Mouse (Mus musculus) midbrain, embryonic 10.5 days (tissue): ENCODE measurements around the gene Fbrsl1. TPM values are rescaled to one million over a fixed set of nuclear protein-coding genes. Genes with fewer than 3 reads are reported as not detected.

Experiments used
- DNase-seq: peaks from one replicate; pipeline ENCODE4 v3.0.0-alpha.2; 2017; ENCODE audit warnings: low spot score
- H3K27ac ChIP-seq: fragments of 300-500 bp; sonication (generic); replicated peaks from 2 replicates; pipeline ENCODE4 v1.5.1; 2016; ENCODE audit warnings: mild to moderate bottlenecking
- H3K27me3 ChIP-seq: fragments of 300-500 bp; sonication (generic); 2 replicates; pipeline ENCODE4 v1.6.1; 2016; ENCODE audit warnings: low read depth, mild to moderate bottlenecking; ENCODE audit not compliant: poor library complexity, severe bottlenecking
- H3K36me3 ChIP-seq: fragments of 300-500 bp; sonication (generic); 2 replicates; pipeline ENCODE4 v1.6.1; 2016; ENCODE audit warnings: mild to moderate bottlenecking, moderate library complexity
- H3K4me1 ChIP-seq: fragments of 300-500 bp; sonication (generic); 2 replicates; pipeline ENCODE4 v1.6.1; 2016
- H3K4me3 ChIP-seq: fragments of 300-500 bp; sonication (generic); 2 replicates; pipeline ENCODE4 v1.5.1; 2016; ENCODE audit warnings: mild to moderate bottlenecking, moderate library complexity
- H3K9me3 ChIP-seq: fragments of 300-500 bp; sonication (generic); replicated peaks from 2 replicates; pipeline ENCODE4 v1.6.1; 2016; ENCODE audit warnings: mild to moderate bottlenecking
- WGBS: fragments of 180-500 bp; shearing (Covaris S2); methylation state at CpG from one replicate; pipeline ENCODE4 v1.1.7; 2016; 5-methylcytosine and 5-hydroxymethylcytosine counted together
- polyA plus RNA-seq: library from polyadenylated mRNA; unstranded; fragments of >200 nt; fragmentation: Nextera tagmentation; extraction: Ambion mirVana; gene quantifications from 2 replicates; pipeline ENCODE4 v1.2.1, GENCODE M21; 2016

Fbrsl1 gene
- polyA plus RNA-seq = 10.3 and 14.6 TPM in 2 replicates

DNA sequence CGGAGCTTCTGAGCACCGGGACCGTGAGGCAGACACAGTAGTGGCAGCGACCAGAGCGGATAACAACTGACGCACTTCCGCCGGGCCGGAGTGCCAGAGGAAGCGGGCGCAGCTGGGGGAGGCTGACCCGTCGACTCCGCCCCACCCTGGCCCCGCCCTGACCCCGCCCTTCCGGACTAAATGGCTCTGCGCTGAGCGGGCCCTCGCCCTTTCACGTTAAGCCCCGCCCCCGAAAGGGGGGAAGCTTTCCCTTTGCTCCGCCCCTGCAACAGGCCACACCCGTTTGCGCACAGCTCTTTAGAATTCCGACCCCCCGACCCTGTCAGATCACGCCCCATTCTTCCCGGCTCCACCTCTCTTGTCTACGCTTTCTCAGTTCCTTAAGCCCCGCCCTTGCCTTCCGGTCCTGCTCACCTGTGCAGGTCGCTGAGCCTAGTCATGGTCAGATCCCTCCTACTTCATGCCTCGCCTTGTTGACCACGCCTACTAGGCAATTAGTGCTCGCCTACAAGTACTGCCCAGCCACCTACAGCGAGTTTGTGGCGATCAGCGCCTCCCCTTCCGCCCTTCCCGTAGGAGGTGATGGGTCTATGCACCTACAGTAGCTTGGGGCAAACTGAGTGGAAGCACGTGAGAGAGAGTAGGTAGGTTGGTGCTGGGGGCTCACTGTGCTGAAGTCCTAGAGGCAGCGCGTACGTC, at the start of gene Fbrsl1:
Fbrsl1 (minus strand) TSS at position 68 of the 699 bp plus-strand sequence.
- no peaks in the 10 kb centered on the region for H3K36me3 ChIP-seq
- under 1% methylated on average over 46 of the region's 46 CpGs for WGBS
- H3K27me3 ChIP-seq = no peaks in the 10 kb centered on the region
- peak within 1 kb of the TSS; percentile 96 for H3K4me3 ChIP-seq
- H3K9me3 ChIP-seq = no peaks in the 10 kb centered on the region
- H3K27ac ChIP-seq = peak within 1 kb of the TSS; percentile 89
- peaks cover 34% of the 10 kb centered on the region for H3K4me1 ChIP-seq
- DNase-seq = peak; percentile 98

DNA sequence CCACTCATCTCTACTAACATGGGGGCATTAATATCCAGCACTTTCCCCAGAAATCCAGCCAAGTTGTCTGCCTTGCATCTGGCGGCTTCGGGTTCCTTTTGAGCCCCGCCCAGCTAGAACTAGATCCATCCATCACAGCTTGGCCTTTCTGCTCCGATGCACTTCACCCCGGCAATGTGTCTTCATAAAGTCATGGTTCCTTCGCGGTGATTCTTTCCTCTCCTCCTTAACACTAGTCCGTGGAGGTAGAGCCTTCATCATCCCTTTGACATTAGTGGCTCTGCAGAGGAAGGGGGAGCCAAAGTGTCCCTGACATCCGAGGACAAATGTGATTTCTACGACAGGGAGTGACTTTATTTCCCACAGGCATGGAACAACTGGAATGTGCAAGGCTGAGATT, 49.8 kb upstream of the Fbrsl1 start:
- WGBS = 79% methylated on average over 10 of the region's 10 CpGs
- no peak for DNase-seq
- peaks cover 34% of the 10 kb centered on the region for H3K4me1 ChIP-seq

DNA sequence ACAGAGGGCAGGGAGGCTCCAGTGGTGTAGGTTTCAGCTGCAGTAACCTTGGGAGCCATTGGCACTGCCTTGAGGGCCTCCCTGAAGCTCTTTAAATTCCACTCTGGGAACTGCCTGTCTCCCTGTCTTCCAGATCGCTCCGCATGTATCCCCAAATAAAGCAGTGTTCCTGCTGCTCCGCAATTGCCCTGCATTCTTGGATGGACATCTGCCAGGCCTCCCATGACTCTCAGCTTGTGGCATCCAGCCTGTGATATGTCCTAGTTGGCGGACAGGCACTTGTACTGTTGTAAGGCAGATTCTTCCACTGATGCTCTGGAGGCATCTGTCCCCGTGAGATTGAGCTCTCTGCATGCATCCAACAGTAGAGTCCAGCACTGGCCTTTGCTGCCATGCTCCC, 49.3 kb upstream of the Fbrsl1 start:
- Histone ChIP-seq H3K4me3 (no peak overlapping the region), H3K9me3 (no peaks in the 10 kb centered on the region), H3K4me1 (peaks cover 34% of the 10 kb centered on the region), H3K27me3 (peaks cover 22% of the 10 kb centered on the region), H3K36me3 (no peaks in the 10 kb centered on the region), H3K27ac (no peak overlapping the region)
- WGBS = 90% methylated on average over 5 of the region's 5 CpGs
- no peak for DNase-seq

More for the DNA sequence above, 49.8 kb upstream of the Fbrsl1 start:
- no peak overlapping the region for H3K4me3 ChIP-seq
- no peaks in the 10 kb centered on the region for H3K9me3 ChIP-seq
- H3K27me3 ChIP-seq = peaks cover 19% of the 10 kb centered on the region
- 0 out of 2 replicates have a peak overlapping the region, but pooled peaks have one; percentile 14 for H3K27ac ChIP-seq
- no peaks in the 10 kb centered on the region for H3K36me3 ChIP-seq

DNA sequence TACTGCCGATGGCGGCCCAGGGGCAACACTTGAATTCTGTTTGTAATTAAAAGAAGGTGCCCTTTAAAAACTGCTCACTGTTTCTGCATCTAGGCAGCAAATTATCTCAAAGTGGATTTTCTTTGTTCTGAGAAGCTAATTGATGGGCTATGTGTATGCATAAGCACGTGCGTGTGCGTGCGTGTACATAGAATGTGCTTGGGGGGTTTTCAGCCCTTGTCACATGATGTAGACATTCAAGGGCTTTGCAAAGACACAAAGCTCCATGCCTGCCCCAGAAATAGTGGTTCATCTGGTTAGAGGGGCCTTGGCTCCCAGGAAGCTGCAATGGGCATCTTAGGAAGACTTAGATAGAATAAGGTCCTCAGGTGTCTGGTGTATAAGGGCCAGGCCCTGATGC, 46.7 kb upstream of the Fbrsl1 start:
- Histone ChIP-seq H3K9me3 (no peaks in the 10 kb centered on the region), H3K36me3 (no peaks in the 10 kb centered on the region), H3K27me3 (peaks cover 20% of the 10 kb centered on the region), H3K27ac (peak overlapping the region; percentile 83; the same call in 1 of the 2 replicates), H3K4me3 (no peak overlapping the region), H3K4me1 (peaks cover 27% of the 10 kb centered on the region)
- no peak for DNase-seq
- WGBS = 91% methylated on average over 6 of the region's 6 CpGs

DNA sequence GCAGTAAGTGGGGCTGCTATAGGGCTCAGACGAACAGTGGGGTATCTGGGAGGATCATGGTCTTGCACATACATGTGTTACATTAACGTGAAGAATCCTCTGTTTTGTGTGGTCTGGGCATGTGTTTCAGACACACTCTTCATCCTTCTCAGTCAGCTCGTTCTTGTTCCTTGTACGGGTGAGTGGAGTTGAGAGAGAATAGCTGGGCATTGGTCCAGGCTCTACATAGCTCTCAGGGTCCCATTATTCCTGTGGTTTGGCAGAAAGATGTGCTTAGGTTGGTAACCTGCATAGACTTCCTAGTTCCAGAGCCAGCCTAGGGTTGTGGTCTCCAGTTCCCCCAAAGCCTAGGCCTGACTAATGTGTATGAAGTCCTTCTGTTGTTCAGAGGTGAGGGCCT, 46.1 kb upstream of the Fbrsl1 start:
- H3K27me3 ChIP-seq = peaks cover 26% of the 10 kb centered on the region
- peaks cover 27% of the 10 kb centered on the region for H3K4me1 ChIP-seq
- no peak for DNase-seq
- no peaks in the 10 kb centered on the region for H3K36me3 ChIP-seq
- no peaks in the 10 kb centered on the region for H3K9me3 ChIP-seq
- H3K27ac ChIP-seq = peak overlapping the region; percentile 83
- 80% methylated on average over 4 of the region's 4 CpGs for WGBS
- H3K4me3 ChIP-seq = no peak overlapping the region

DNA sequence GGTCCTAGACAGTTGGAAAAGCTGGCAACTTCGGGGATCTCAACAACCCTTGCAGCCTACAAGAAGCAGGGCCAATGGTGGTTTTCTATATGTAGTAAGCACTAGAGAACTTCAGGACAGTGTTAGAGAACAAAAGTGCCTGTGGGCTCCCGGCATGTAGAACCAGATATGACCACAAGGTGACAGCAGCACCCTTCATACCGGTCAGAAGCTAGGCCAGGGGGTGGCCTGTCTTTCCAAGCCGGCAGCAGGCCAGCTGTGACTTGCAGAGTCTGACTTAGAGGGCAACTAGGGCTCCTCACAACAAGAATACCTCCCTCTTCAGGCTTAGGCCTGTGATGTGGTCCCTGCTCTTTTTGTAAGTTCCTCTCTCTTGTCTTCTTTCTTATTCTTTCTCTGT, 45.5 kb upstream of the Fbrsl1 start:
- no peaks in the 10 kb centered on the region for H3K9me3 ChIP-seq
- peak; percentile 81 for DNase-seq
- peaks cover 32% of the 10 kb centered on the region for H3K27me3 ChIP-seq
- H3K4me1 ChIP-seq = peaks cover 24% of the 10 kb centered on the region
- no peaks in the 10 kb centered on the region for H3K36me3 ChIP-seq
- no peak overlapping the region for H3K4me3 ChIP-seq
- peak overlapping the region; percentile 83 for H3K27ac ChIP-seq
- 4% methylated on average over 4 of the region's 4 CpGs for WGBS

DNA sequence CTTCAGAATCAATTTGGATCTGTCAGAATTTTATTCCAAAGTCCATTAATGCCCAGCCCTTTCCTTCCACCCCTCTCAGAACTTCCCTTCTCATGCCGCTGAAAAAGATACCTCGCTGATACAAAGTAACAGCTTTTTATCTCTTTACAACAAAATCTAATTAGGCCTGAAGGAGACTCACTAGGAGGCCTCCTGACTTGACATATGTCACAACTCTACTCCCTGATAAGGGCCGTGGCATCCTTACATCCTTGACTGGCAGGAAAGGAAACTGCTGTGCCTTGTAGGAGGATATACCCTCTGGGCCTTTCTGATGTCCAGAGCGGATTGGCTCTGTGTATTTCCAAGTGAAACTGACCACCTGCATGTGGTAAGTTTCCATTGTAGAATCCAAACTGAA, 41.3 kb upstream of the Fbrsl1 start:
- H3K36me3 ChIP-seq = no peaks in the 10 kb centered on the region
- no peaks in the 10 kb centered on the region for H3K9me3 ChIP-seq
- no peak for DNase-seq
- H3K27ac ChIP-seq = no peak overlapping the region
- WGBS = 60% methylated on average over 4 of the region's 4 CpGs
- peaks cover 57% of the 10 kb centered on the region for H3K27me3 ChIP-seq
- H3K4me3 ChIP-seq = no peak overlapping the region
- H3K4me1 ChIP-seq = peaks cover 34% of the 10 kb centered on the region

DNA sequence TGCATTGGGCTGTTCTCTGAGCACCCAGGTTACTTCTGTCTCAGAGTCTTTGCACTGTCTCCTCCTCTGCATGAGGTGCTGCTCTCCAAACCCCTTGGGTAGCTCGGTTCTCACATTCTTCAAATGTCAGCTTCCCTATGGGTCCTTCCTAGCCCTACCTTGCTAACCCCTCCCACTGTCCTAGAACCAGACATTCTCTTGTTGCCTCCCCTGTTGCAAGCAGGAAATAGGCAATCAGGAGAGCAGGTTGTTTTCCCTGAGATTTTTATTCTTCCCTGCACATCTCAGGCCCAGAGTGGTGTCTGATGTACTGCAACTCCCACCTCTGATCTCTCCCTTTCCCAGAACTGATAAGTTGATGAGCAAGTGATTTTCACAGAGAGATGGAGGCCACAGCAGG, 39.6 kb upstream of the Fbrsl1 start:
- peaks cover 31% of the 10 kb centered on the region for H3K4me1 ChIP-seq
- 0 out of 2 replicates have a peak overlapping the region, but pooled peaks have one; percentile 72 for H3K27ac ChIP-seq
- no peaks in the 10 kb centered on the region for H3K9me3 ChIP-seq
- peaks cover 67% of the 10 kb centered on the region for H3K27me3 ChIP-seq
- no peak for DNase-seq
- no peak overlapping the region for H3K4me3 ChIP-seq
- no peaks in the 10 kb centered on the region for H3K36me3 ChIP-seq
- 71% methylated on average over 1 of the region's 1 CpGs for WGBS

DNA sequence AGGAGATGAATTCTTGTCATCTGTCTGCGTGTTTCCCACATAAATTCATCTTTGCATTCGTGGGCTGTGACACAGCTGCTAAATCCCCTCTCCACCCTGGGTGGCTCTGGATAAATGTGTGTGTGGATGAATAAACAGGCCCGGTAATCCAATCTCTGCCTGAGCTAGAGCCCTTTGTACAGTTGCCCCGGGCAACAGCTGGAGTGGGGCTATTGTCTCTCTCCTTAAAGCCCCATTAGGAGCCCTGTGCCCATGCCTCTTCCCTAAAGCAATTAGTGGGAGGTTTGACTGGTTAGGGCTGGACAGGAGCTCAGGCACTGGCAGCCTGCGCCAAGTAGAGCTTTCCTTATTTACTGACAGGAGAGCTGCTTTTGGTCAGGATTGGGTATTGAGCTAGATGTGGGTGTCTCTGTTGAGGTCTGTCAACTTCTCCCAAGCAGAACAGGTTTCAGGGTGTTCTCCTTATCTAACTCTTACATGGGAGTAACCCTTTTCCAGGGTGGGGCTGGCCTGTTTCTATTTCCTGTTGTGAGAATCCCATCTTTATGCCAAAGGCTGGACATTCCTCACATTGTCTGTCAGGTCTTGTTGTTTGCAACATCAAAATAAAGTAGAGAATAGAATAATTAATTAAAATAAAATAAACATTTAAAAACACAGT, 38.5 kb upstream of the Fbrsl1 start:
- DNase-seq = peak; percentile 76
- 8% methylated on average over 5 of the region's 5 CpGs for WGBS
- Histone ChIP-seq H3K4me1 (peaks cover 38% of the 10 kb centered on the region), H3K9me3 (no peaks in the 10 kb centered on the region), H3K4me3 (0 out of 2 replicates have a peak overlapping the region, but pooled peaks have one; percentile 2), H3K27me3 (peaks cover 74% of the 10 kb centered on the region), H3K27ac (peak overlapping the region; percentile 72), H3K36me3 (no peaks in the 10 kb centered on the region)

DNA sequence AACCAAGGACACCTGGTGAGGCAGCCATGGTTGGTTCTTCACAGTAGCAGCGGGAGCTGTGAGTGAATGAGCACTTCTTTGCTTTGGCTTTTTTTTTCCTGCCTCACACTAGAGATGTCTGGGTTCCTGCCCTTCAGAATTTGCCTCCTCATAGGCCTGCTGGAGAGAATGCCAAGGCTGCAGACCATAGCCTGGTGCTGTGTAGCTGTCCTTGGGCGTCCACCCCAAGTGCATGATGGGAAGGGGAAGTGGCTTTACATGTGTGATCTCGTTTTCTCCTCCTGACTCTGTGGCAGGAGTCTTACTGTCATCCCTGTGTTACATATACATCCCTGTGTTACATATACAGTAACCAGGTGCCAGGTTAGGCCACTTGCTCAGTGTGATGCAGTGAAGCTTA, 36.4 kb upstream of the Fbrsl1 start:
- 84% methylated on average over 3 of the region's 3 CpGs for WGBS
- no peak for DNase-seq
- Histone ChIP-seq H3K9me3 (peaks cover 9% of the 10 kb centered on the region; the same call in 1 of the 2 replicates), H3K36me3 (no peaks in the 10 kb centered on the region), H3K4me1 (peaks cover 44% of the 10 kb centered on the region), H3K27ac (no peak overlapping the region), H3K4me3 (no peak overlapping the region), H3K27me3 (peaks cover 85% of the 10 kb centered on the region)

DNA sequence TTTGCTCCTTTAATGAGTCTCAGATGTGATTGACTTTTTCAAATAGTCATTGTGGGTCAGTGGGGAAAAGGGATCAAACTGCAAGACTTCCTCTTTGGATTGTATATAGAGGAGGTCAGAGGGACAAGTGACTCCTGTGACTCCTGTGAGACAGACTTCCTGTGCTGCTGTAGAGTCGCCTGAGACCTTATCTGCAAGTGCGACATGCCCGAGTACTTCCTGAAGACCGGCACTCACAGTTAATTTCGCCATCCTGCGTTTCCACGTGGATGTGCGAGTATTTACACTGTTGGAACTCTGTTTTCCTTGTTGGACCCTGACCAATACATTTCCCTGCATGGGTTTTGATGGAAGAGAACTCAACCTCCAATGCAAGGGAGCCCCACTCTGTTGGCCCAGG, 30.9 kb upstream of the Fbrsl1 start:
- peaks cover 9% of the 10 kb centered on the region; the same call in 1 of the 2 replicates for H3K9me3 ChIP-seq
- no peak overlapping the region for H3K4me3 ChIP-seq
- H3K4me1 ChIP-seq = peaks cover 20% of the 10 kb centered on the region
- peaks cover 69% of the 10 kb centered on the region for H3K27me3 ChIP-seq
- no peaks in the 10 kb centered on the region for H3K36me3 ChIP-seq
- no peak for DNase-seq
- WGBS = 74% methylated on average over 8 of the region's 8 CpGs
- H3K27ac ChIP-seq = no peak overlapping the region

DNA sequence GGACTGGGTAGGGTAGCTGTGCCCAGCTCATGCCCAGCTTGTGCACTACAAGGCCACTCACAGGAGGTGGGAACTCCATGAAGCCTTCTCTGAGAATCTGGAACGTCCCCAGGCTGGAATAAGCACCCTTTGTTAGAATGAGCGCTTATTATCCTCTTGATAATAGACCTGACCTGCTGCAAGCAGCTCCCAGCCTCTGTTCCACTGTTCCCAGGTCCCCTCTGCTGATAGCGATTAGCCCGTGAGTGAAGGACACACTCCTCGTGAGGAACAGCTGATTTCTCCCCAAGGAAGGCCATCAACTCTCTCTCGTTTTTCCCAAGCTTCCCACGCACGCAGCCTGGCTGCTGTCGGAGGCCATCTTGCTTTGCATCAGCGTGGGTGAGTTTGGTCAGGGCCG, 25.9 kb upstream of the Fbrsl1 start:
- Histone ChIP-seq H3K27me3 (peaks cover 53% of the 10 kb centered on the region), H3K9me3 (no peaks in the 10 kb centered on the region), H3K4me3 (no peak overlapping the region), H3K27ac (no peak overlapping the region), H3K4me1 (peaks cover 30% of the 10 kb centered on the region), H3K36me3 (no peaks in the 10 kb centered on the region)
- 76% methylated on average over 11 of the region's 11 CpGs for WGBS
- no peak for DNase-seq

DNA sequence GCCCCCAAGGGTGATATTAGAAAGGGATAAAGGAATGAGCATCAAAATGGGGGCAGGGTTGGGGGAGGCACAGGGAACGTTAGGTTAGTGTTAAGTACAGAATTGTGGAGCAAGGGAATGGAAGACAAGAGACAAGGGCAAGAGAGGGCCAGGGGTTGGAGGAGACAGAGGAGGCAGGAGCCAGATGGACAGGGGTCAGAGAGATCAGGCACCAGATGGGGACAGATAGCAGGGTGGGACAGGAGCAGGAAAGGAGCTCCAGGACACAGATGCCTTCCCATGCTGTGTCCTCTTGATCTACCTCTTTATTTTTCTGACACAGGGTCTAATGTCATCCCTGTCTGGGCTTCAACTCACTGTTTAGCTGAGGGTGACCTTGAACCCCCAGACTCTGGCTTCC, 24.5 kb upstream of the Fbrsl1 start:
- H3K27ac ChIP-seq = peak overlapping the region; percentile 63; the same call in 1 of the 2 replicates
- no peak for DNase-seq
- no peaks in the 10 kb centered on the region for H3K36me3 ChIP-seq
- H3K4me1 ChIP-seq = peaks cover 30% of the 10 kb centered on the region
- peaks cover 61% of the 10 kb centered on the region for H3K27me3 ChIP-seq
- no peak overlapping the region for H3K4me3 ChIP-seq
- 22% methylated on average over 1 of the region's 1 CpGs for WGBS
- H3K9me3 ChIP-seq = no peaks in the 10 kb centered on the region
